Mouse (Mus musculus) G1E (cell line): ENCODE data around the gene Ahsa2.

Experiments used
- CTCF ChIP-seq: IDR thresholded peaks from 2 replicates; pipeline ENCODE4 v1.5.1; 2012; ENCODE audit warnings: low read depth, low read length, inconsistent platforms, mixed read lengths
- GATA1 ChIP-seq: IDR thresholded peaks from 2 replicates; pipeline ENCODE4 v1.6.1; 2012; ENCODE audit warnings: borderline replicate concordance, low read length, inconsistent platforms, mixed read lengths
- GATA2 ChIP-seq: IDR thresholded peaks from 2 replicates; pipeline ENCODE4 v1.6.1; 2012; ENCODE audit warnings: low read depth, low read length, inconsistent platforms, borderline replicate concordance

GRCm38 (mm10) chr11:23498609-23499008, 779 bp upstream of the Ahsa2 start:
- TF ChIP-seq CTCF: no peak
- TF ChIP-seq GATA2: no peak
- no peak for TF ChIP-seq GATA1
